Mouse (Mus musculus) heart, embryonic 14.5 days (tissue): Measurements from ENCODE around the gene Fam228b. TPM values are rescaled to one million over a fixed set of nuclear protein-coding genes. Genes with fewer than 3 reads are reported as not detected.
"Not testable (repeated sequence)": the region's sequence is repeated elsewhere in the genome, so short reads cannot be mapped to it uniquely, and the experiment has no call there.

Source experiments
- ATAC-seq: fragments of 200-750 bp; cut with Nextera tagmentation; 2 replicates; pipeline ENCODE4 v1.8.0; 2017; ENCODE audit warnings: low read depth, moderate TSS enrichment; ENCODE audit not compliant: insufficient number of reproducible peaks, insufficient read depth, low FRiP score
- H3K27ac ChIP-seq, 2 experiments: fragments of 200-500 bp in 1 of 2; fragments of 300-500 bp in 1 of 2; sonication (generic) in 1 of 2; replicated peaks in 1 of 2; 2 replicates each; pipeline ENCODE4 v1.5.1; 2012 to 2014; ENCODE audit warnings: low read depth in 2 of 2, low read length in 2 of 2, control low read depth in 1 of 2, mild to moderate bottlenecking in 1 of 2, mixed read lengths in 1 of 2; ENCODE audit not compliant: control insufficient read depth in 1 of 2, insufficient read depth in 1 of 2
- H3K27me3 ChIP-seq: fragments of 300-500 bp; sonication (generic); 2 replicates; pipeline ENCODE4 v1.6.1; 2014; ENCODE audit warnings: mild to moderate bottlenecking, low read length, control low read depth; ENCODE audit not compliant: control insufficient read depth, insufficient read depth
- H3K36me3 ChIP-seq: fragments of 300-500 bp; sonication (generic); 2 replicates; pipeline ENCODE4 v1.6.1; 2014; ENCODE audit warnings: mild to moderate bottlenecking, control low read depth, low read length, mixed read lengths; ENCODE audit not compliant: control insufficient read depth, insufficient read depth
- H3K4me1 ChIP-seq, 2 experiments: fragments of 200-500 bp in 1 of 2; fragments of 300-500 bp in 1 of 2; sonication (generic) in 1 of 2; 2 replicates each; pipeline ENCODE4 v1.6.1; 2012 to 2014; ENCODE audit warnings: low read length in 2 of 2, control low read depth in 1 of 2, mixed read lengths in 1 of 2; ENCODE audit not compliant: control insufficient read depth in 2 of 2, insufficient read depth in 2 of 2
- H3K4me2 ChIP-seq: fragments of 300-500 bp; sonication (generic); 2 replicates; pipeline ENCODE4 v1.6.1; 2014; ENCODE audit warnings: mild to moderate bottlenecking, low read length
- H3K4me3 ChIP-seq, 2 experiments: fragments of 200-500 bp in 1 of 2; fragments of 300-500 bp in 1 of 2; sonication (generic) in 1 of 2; 2 replicates each; pipeline ENCODE4 v1.5.1; 2012 to 2014; ENCODE audit warnings: low read length in 2 of 2, mild to moderate bottlenecking in 2 of 2, control low read depth in 1 of 2, low read depth in 1 of 2, moderate library complexity in 1 of 2; ENCODE audit not compliant: control insufficient read depth in 1 of 2, insufficient read depth in 1 of 2
- H3K9ac ChIP-seq: fragments of 300-500 bp; sonication (generic); 2 replicates; pipeline ENCODE4 v1.6.1; 2014; ENCODE audit warnings: mild to moderate bottlenecking, low read length
- H3K9me3 ChIP-seq: fragments of 300-500 bp; sonication (generic); 2 replicates; pipeline ENCODE4 v1.6.1; 2016; ENCODE audit warnings: low read length, control low read depth; ENCODE audit not compliant: control insufficient read depth
- WGBS: fragments of 180-500 bp; shearing (Covaris S2); extraction: QIAGEN DNeasy Blood & Tissue Kit; methylation state at CpG from one replicate; pipeline ENCODE4 v1.1.7; 2014; 5-methylcytosine and 5-hydroxymethylcytosine counted together
- polyA plus RNA-seq: library from polyadenylated mRNA; unstranded; fragments of >200 nt; fragmentation: Nextera tagmentation; extraction: Ambion mirVana; gene quantifications from 2 replicates; pipeline ENCODE4 v1.2.1, GENCODE M21; 2014

Gene Fam228b
- polyA plus RNA-seq, 1 experiment from 2014 or later, result 4.6 TPM

GRCm38 (mm10) chr12:4793718-4794117 is 24.7 kb upstream of the Fam228b start:
- no peaks in the 10 kb centered on the region for H3K36me3 ChIP-seq
- no peaks in the 10 kb centered on the region for H3K4me1 ChIP-seq
- ATAC-seq, result no peak
- H3K27ac ChIP-seq, result no peak overlapping the region
- H3K9me3 ChIP-seq, result no peaks in the 10 kb centered on the region
- H3K9ac ChIP-seq, result no peak overlapping the region
- 83% methylated on average over 1 of the region's 1 CpGs for WGBS
- no peak overlapping the region for H3K4me2 ChIP-seq
- no peak overlapping the region for H3K4me3 ChIP-seq
- H3K27me3 ChIP-seq, result no peaks in the 10 kb centered on the region

- whole genome bisulfite sequencing, result 90% methylated on average over 25 of the region's 25 CpGs
- ATAC-seq, H3K9ac ChIP-seq, H3K4me1 ChIP-seq, H3K36me3 ChIP-seq, H3K27ac ChIP-seq, H3K4me2 ChIP-seq, H3K4me3 ChIP-seq, H3K27me3 ChIP-seq, H3K9me3 ChIP-seq: not testable (repeated sequence)
These were observed 19.1 kb upstream of the Fam228b start for GRCm38 (mm10) chr12:4788128-4788527.

- no peak overlapping the region for H3K27ac ChIP-seq
These were observed 15.4 kb upstream of the Fam228b start for GRCm38 (mm10) chr12:4784466-4784865.

GRCm38 (mm10) chr12:4783598-4783997 is 14.5 kb upstream of the Fam228b start:
- no peak for ATAC-seq
- Histone ChIP-seq H3K4me1 (no peaks in the 10 kb centered on the region), H3K4me3 (no peak overlapping the region), H3K9ac (no peak overlapping the region), H3K9me3 (no peaks in the 10 kb centered on the region), H3K36me3 (no peaks in the 10 kb centered on the region), H3K27ac (no peak overlapping the region), H3K27me3 (no peaks in the 10 kb centered on the region), H3K4me2 (no peak overlapping the region)
- WGBS, result 58% methylated on average over 5 of the region's 5 CpGs

More at GRCm38 (mm10) chr12:4784466-4784865, 15.4 kb upstream of the Fam228b start:
- Histone ChIP-seq H3K4me1 (no peaks in the 10 kb centered on the region), H3K27me3 (no peaks in the 10 kb centered on the region), H3K4me3 (no peak overlapping the region), H3K4me2 (no peak overlapping the region), H3K9ac (no peak overlapping the region), H3K9me3 (no peaks in the 10 kb centered on the region), H3K36me3 (no peaks in the 10 kb centered on the region)
- WGBS, result 56% methylated on average over 2 of the region's 2 CpGs
- ATAC-seq, result no peak

- not testable (repeated sequence) for H3K9ac ChIP-seq
- WGBS, result 68% methylated on average over 9 of the region's 9 CpGs
These were observed 12.8 kb upstream of the Fam228b start for GRCm38 (mm10) chr12:4781725-4782404.

GRCm38 (mm10) chr12:4781270-4781669 is 12.2 kb upstream of the Fam228b start:
- Histone ChIP-seq H3K4me2 (no peak overlapping the region), H3K27me3 (no peaks in the 10 kb centered on the region), H3K9ac (no peak overlapping the region), H3K27ac (no peak overlapping the region), H3K4me1 (no peaks in the 10 kb centered on the region), H3K9me3 (no peaks in the 10 kb centered on the region), H3K36me3 (no peaks in the 10 kb centered on the region), H3K4me3 (no peak overlapping the region)
- WGBS, result 79% methylated on average over 1 of the region's 1 CpGs
- no peak for ATAC-seq

More at GRCm38 (mm10) chr12:4781725-4782404, 12.8 kb upstream of the Fam228b start:
- not testable (repeated sequence) for H3K27ac ChIP-seq, H3K4me1 ChIP-seq, H3K4me2 ChIP-seq, H3K4me3 ChIP-seq, ATAC-seq, H3K27me3 ChIP-seq, H3K36me3 ChIP-seq, H3K9me3 ChIP-seq

- Histone ChIP-seq H3K36me3 (no peaks in the 10 kb centered on the region), H3K27me3 (no peaks in the 10 kb centered on the region), H3K4me3 (no peak overlapping the region), H3K9me3 (no peaks in the 10 kb centered on the region), H3K4me2 (no peak overlapping the region), H3K27ac (no peak overlapping the region), H3K4me1 (no peaks in the 10 kb centered on the region), H3K9ac (no peak overlapping the region)
- no peak for ATAC-seq
- WGBS, result 55% methylated on average over 2 of the region's 2 CpGs
These were observed 11.2 kb upstream of the Fam228b start for GRCm38 (mm10) chr12:4780245-4780644.

- ATAC-seq, result no peak
- H3K4me1 ChIP-seq, result no peaks in the 10 kb centered on the region
- H3K9me3 ChIP-seq, result no peaks in the 10 kb centered on the region
- no peak overlapping the region for H3K27ac ChIP-seq
- H3K36me3 ChIP-seq, result no peaks in the 10 kb centered on the region
- no peak overlapping the region for H3K4me2 ChIP-seq
- H3K9ac ChIP-seq, result no peak overlapping the region
- H3K27me3 ChIP-seq, result no peaks in the 10 kb centered on the region
- H3K4me3 ChIP-seq, result no peak overlapping the region
- 70% methylated on average over 6 of the region's 6 CpGs for whole genome bisulfite sequencing
These were observed 8.7 kb upstream of the Fam228b start for GRCm38 (mm10) chr12:4777734-4778133.
